Mouse (Mus musculus): ENCODE data around the gene Parp16. TPM values are rescaled to one million over a fixed set of nuclear protein-coding genes. Genes with fewer than 3 reads are reported as not detected.

Gene Parp16
- total RNA-seq (2021): 1 to 10 TPM; 2.3 to 2.9 TPM
- long read RNA-seq, experiment 1, partial matches to known transcripts: 0 of 3 reads
- long read RNA-seq, experiment 1, other reads (novel, unspliced or antisense): 1 of 3 reads
- long read RNA-seq, experiment 2, partial matches to known transcripts: 0 of 1 reads
- long read RNA-seq, experiment 2, other reads (novel, unspliced or antisense): 0 of 1 reads

DNA sequence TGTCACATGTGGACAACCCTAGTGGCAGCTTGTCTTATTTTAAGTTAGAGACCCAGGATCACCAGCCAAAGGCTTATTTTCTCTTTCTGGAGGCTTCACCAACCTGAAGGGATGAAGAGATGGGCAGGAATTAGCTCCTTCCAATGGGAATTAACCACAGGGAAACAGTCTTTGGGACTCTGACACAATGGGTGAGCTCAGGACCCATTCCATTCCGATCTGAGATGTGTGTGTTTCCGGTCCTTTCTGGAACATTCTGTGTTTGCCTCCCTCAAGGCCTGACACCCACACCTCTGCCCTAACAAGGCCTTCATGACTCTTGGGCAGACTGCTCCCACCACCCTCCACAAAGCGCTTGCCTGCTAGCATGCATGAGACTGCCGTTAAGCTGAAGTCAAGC lies at the start of gene Parp16:
Parp16 (plus strand) TSS at position 301 of the 400 bp plus-strand sequence.
- no peak for DNase-seq

GRCm38 (mm10) chr9:65146001-65146400 lies 49.2 kb upstream of the Parp16 start:
- no peak for DNase-seq

- no peak for DNase-seq
These were observed 46.6 kb upstream of the Parp16 start for GRCm38 (mm10) chr9:65148507-65148906.

- no peak for DNase-seq
These were observed 42.3 kb upstream of the Parp16 start for GRCm38 (mm10) chr9:65152711-65153330.

DNA sequence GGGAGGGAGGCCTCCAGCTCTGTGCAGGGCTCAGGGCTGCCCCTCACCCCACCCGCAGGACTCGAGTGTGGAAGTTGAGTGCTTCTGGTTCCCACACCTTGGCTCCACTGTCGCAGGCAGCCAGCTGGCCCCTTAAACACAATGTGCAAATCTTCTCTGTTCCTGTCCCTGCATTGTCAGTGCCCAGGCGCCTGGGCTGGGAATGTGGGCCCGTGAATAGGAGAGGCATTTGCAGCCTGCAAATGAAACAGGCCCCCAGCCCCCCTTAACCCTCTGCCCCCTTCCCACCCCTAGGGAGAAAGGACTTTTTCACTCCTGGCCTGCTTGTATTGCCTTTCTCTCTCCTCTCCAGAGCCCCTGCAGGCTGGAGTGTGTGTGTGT lies 41.8 kb upstream of the Parp16 start:
- no peak for DNase-seq

DNA sequence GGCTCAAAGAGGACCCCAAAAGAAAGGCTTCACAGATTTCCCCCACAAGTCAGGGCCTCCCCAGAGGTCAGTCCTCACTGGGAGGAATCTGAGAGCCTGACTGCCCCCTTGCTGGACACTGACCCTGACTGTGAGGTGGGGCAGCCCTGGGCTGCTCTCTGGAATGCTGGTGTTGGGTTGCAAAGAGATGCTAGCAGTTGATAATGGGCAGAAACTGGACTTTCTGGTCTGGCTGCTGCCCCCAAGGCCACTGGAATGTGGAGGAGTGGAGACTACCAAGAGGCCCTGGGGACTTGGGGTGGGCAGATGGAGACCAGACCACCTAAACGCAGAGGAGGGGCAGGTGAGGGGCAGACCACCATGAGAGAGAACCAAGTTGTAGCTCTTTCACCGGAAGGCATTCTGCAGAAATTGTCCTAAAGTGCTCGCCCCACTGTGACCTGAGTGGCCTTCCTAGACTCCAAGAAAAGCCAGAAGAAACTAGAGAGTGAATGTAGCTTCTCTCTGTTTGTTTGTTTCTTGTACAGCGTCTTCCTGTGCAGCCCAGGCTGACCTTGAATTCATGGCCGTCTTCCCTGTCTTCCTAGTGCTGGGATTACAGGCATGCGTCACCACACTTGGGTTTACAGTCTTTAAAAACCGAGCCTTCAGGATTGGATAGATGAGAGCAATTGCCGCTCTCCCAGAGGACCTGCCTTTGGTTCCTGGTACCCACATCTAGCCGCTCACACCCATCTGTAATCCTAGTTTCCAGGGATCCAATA lies 40.3 kb upstream of the Parp16 start:
- no peak for DNase-seq

- DNase-seq: no peak
These were observed 38.5 kb upstream of the Parp16 start for GRCm38 (mm10) chr9:65156604-65157003.

GRCm38 (mm10) chr9:65157631-65158030 lies 37.5 kb upstream of the Parp16 start:
- no peak for DNase-seq

DNA sequence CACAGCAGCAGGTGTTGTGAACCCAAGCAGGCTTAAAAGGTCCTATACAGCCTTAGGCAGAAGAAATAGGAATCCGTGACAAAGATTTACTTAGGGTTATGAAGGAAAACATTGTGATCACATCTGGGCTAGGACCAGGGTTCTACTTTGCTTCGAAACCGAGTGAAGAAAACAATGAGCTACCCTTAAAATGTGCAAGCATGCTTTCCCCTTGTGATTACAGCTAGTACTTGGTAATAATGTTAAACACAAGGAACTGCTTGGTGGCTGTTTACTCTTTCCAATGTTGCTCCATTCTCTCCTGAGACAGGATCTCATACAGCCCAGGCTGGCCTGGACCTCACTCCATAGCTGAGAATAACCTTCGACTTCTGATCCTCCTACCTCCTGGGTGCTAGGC lies 34.0 kb upstream of the Parp16 start:
- DNase-seq: no peak

GRCm38 (mm10) chr9:65161881-65162280 lies 33.3 kb upstream of the Parp16 start:
- DNase-seq: no peak

GRCm38 (mm10) chr9:65162711-65163639 lies 32.2 kb upstream of the Parp16 start:
- no peak for DNase-seq

DNA sequence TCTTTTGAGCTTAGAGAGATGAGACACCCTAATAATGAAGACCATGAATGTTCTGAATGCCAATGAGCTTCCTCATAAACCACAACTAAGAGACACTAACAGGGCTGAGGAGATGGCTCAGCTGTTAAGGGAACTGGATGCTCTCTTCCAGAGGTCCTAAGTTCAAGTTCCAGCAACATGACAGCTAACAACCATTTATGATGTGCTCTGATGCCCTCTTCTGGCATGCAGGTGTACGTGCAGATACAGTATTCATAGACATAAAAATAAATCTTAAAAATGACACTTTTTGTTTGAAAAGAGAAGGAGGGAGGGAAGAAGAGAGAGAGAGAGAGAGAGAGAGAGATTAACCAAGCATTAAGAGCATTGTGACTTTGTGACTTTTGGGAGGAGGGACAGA lies 30.3 kb upstream of the Parp16 start:
- no peak for DNase-seq

GRCm38 (mm10) chr9:65166386-65166785 lies 28.8 kb upstream of the Parp16 start:
- DNase-seq: no peak

- no peak for DNase-seq
These were observed 26.6 kb upstream of the Parp16 start for GRCm38 (mm10) chr9:65168534-65168933.

GRCm38 (mm10) chr9:65168952-65169351 lies 26.2 kb upstream of the Parp16 start:
- DNase-seq: no peak

GRCm38 (mm10) chr9:65172654-65173053 lies 22.5 kb upstream of the Parp16 start:
- DNase-seq: no peak

GRCm38 (mm10) chr9:65175234-65175938 lies 19.8 kb upstream of the Parp16 start:
- no peak for DNase-seq

DNA sequence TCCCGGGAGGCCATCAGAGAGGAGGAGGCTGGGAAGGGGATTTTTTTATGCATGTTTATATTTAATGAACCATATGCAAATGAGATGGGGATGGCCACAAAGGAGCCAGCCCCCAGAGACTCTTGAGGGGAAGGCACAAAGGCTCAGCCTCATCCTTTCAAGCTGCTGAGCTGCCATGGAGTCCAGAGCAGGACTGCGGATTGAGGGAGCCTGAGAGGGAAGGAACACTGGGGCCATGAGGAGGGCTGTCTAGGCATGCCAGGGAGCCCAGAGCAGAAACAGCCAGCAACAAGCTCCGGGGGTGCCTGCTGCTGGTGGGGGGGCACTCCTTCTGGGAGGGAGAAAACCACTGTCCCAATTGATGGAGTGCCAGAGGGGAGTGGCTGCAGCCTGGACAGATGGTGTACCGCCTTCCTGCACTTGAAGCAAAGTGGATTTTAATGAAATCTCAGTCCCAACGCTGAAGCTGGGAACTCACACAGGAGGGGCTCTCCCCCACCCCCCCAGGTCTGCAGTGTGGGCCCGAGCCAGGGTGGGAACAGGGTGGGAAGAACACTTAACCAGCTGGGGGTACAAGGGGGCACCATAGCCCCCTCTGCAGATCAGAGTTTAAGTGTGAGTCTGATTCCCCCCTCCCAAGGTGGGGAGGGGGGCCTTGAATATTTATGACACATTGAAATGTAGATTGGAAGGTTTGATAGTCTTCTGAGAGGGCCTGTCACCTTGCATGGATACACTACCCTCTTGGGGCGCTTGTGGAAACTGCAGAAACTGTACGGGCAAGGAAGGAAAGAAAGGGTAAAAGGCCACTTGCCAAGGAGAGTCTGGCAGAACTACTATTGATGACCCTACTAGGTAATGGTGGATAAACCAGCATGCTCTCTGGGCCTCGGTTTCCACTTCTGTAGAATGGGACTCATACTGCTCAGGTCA lies 18.9 kb upstream of the Parp16 start:
- DNase-seq: no peak

GRCm38 (mm10) chr9:65177497-65177896 lies 17.7 kb upstream of the Parp16 start:
- no peak for DNase-seq

GRCm38 (mm10) chr9:65177912-65178311 lies 17.2 kb upstream of the Parp16 start:
- no peak for DNase-seq

Measured in heart, adult 18-20 months (tissue).